Mouse (Mus musculus): ENCODE measurements around the gene Kcnk10.

Gene Kcnk10

GRCm38 (mm10) chr12:98452646-98453045, 125.5 kb downstream of the Kcnk10 start:
- in situ Hi-C loops (cut with MboI; ENCODE audit: low pct_unique_long_range_greater_than_20kb in 1 of 2, low sequenced_read_pairs in 2 of 2, unreplicated experiment in 1 of 2) = no loop called here

GRCm38 (mm10) chr12:98445637-98446036, 132.5 kb downstream of the Kcnk10 start:
- in situ Hi-C loops (cut with MboI; ENCODE audit: low pct_unique_long_range_greater_than_20kb in 1 of 2, low sequenced_read_pairs in 2 of 2, unreplicated experiment in 1 of 2) = no loop called here

- in situ Hi-C loops (cut with MboI; ENCODE audit: low pct_unique_long_range_greater_than_20kb in 1 of 2, low sequenced_read_pairs in 2 of 2, unreplicated experiment in 1 of 2) = no loop called here
Observed at GRCm38 (mm10) chr12:98444860-98445259, 133.2 kb downstream of the Kcnk10 start.

GRCm38 (mm10) chr12:98443754-98444153, 134.4 kb downstream of the Kcnk10 start:
- in situ Hi-C loops (cut with MboI; ENCODE audit: low pct_unique_long_range_greater_than_20kb in 1 of 2, low sequenced_read_pairs in 2 of 2, unreplicated experiment in 1 of 2) = no loop called here

GRCm38 (mm10) chr12:98438080-98438479, 140.0 kb downstream of the Kcnk10 start:
- in situ Hi-C loops (cut with MboI; ENCODE audit: low pct_unique_long_range_greater_than_20kb in 1 of 2, low sequenced_read_pairs in 2 of 2, unreplicated experiment in 1 of 2) = no loop called here

- in situ Hi-C loops (cut with MboI; ENCODE audit: low pct_unique_long_range_greater_than_20kb in 1 of 2, low sequenced_read_pairs in 2 of 2, unreplicated experiment in 1 of 2) = no loop called here
Observed at GRCm38 (mm10) chr12:98430683-98431082, 147.4 kb downstream of the Kcnk10 start.

GRCm38 (mm10) chr12:98421340-98421739, 156.8 kb downstream of the Kcnk10 start:
- in situ Hi-C loops (cut with MboI; ENCODE audit: low pct_unique_long_range_greater_than_20kb in 1 of 2, low sequenced_read_pairs in 2 of 2, unreplicated experiment in 1 of 2) = no loop called here

- in situ Hi-C loops (cut with MboI; ENCODE audit: low pct_unique_long_range_greater_than_20kb in 1 of 2, low sequenced_read_pairs in 2 of 2, unreplicated experiment in 1 of 2) = no loop called here
Observed at GRCm38 (mm10) chr12:98419849-98420248, 158.3 kb downstream of the Kcnk10 start.

GRCm38 (mm10) chr12:98409580-98409979, 168.5 kb downstream of the Kcnk10 start:
- in situ Hi-C loops (cut with MboI; ENCODE audit: low pct_unique_long_range_greater_than_20kb in 1 of 2, low sequenced_read_pairs in 2 of 2, unreplicated experiment in 1 of 2) = no loop called here

- in situ Hi-C loops (cut with MboI; ENCODE audit: low pct_unique_long_range_greater_than_20kb in 1 of 2, low sequenced_read_pairs in 2 of 2, unreplicated experiment in 1 of 2) = no loop called here
Observed at GRCm38 (mm10) chr12:98406598-98406997, 171.5 kb downstream of the Kcnk10 start.

- in situ Hi-C loops (cut with MboI; ENCODE audit: low pct_unique_long_range_greater_than_20kb in 1 of 2, low sequenced_read_pairs in 2 of 2, unreplicated experiment in 1 of 2) = no loop called here
Observed at GRCm38 (mm10) chr12:98406076-98406475, 172.0 kb downstream of the Kcnk10 start.

- in situ Hi-C loops (cut with MboI; ENCODE audit: low pct_unique_long_range_greater_than_20kb in 1 of 2, low sequenced_read_pairs in 2 of 2, unreplicated experiment in 1 of 2) = no loop called here
Observed at GRCm38 (mm10) chr12:98396586-98396985, 181.5 kb downstream of the Kcnk10 start.

GRCm38 (mm10) chr12:98394115-98394514, 184.0 kb downstream of the Kcnk10 start:
- in situ Hi-C loops (cut with MboI; ENCODE audit: low pct_unique_long_range_greater_than_20kb in 1 of 2, low sequenced_read_pairs in 2 of 2, unreplicated experiment in 1 of 2) = no loop called here

- in situ Hi-C loops (cut with MboI; ENCODE audit: low pct_unique_long_range_greater_than_20kb in 1 of 2, low sequenced_read_pairs in 2 of 2, unreplicated experiment in 1 of 2) = no loop called here
Observed at GRCm38 (mm10) chr12:98391347-98391746, 186.8 kb downstream of the Kcnk10 start.

GRCm38 (mm10) chr12:98389618-98390017, 188.5 kb downstream of the Kcnk10 start:
- in situ Hi-C loops (cut with MboI; ENCODE audit: low pct_unique_long_range_greater_than_20kb in 1 of 2, low sequenced_read_pairs in 2 of 2, unreplicated experiment in 1 of 2) = no loop called here
